Mouse (Mus musculus): ENCODE results near the gene Pfkl.

- TF ChIP-seq CTCF (IDR thresholded peaks at IDR 0.05): no peak
- TF ChIP-seq EP300 (IDR thresholded peaks at IDR 0.05): no peak
These were observed 6.5 kb upstream of the Pfkl start for GRCm38 (mm10) chr10:78016366-78016765.
